Mouse (Mus musculus) heart, embryonic 10.5 days (tissue): ENCODE data around the gene Vwce. TPM values are rescaled to one million over a fixed set of nuclear protein-coding genes. Genes with fewer than 3 reads are reported as not detected.

ENCODE experiments used
- DNase-seq: peaks from one replicate; pipeline ENCODE4 v3.0.0-alpha.2; 2017; ENCODE audit warnings: low spot score
- H3K27ac ChIP-seq: fragments of 300-500 bp; sonication (generic); 2 replicates; pipeline ENCODE4 v1.5.1; 2016; ENCODE audit warnings: mild to moderate bottlenecking
- H3K27me3 ChIP-seq: fragments of 300-500 bp; sonication (generic); 2 replicates; pipeline ENCODE4 v1.6.1; 2016; ENCODE audit warnings: mild to moderate bottlenecking; ENCODE audit not compliant: poor library complexity, insufficient read depth, severe bottlenecking
- H3K36me3 ChIP-seq: fragments of 300-500 bp; sonication (generic); 2 replicates; pipeline ENCODE4 v1.6.1; 2016; ENCODE audit warnings: mild to moderate bottlenecking, moderate library complexity
- H3K4me1 ChIP-seq: fragments of 300-500 bp; sonication (generic); 2 replicates; pipeline ENCODE4 v1.6.1; 2016; ENCODE audit warnings: mild to moderate bottlenecking
- H3K4me3 ChIP-seq: fragments of 300-500 bp; sonication (generic); 2 replicates; pipeline ENCODE4 v1.5.1; 2016; ENCODE audit warnings: mild to moderate bottlenecking, moderate library complexity
- H3K9me3 ChIP-seq: fragments of 300-500 bp; sonication (generic); 2 replicates; pipeline ENCODE4 v1.6.1; 2016; ENCODE audit warnings: mild to moderate bottlenecking, moderate library complexity
- whole genome bisulfite sequencing: fragments of 180-500 bp; shearing (Covaris S2); methylation state at CpG from one replicate; pipeline ENCODE4 v1.1.7; 2016; 5-methylcytosine and 5-hydroxymethylcytosine counted together
- polyA plus RNA-seq: library from polyadenylated mRNA; unstranded; fragments of >200 nt; fragmentation: Nextera tagmentation; extraction: Ambion mirVana; gene quantifications from 2 replicates; pipeline ENCODE4 v1.2.1, GENCODE M21; 2016

Vwce gene
- polyA plus RNA-seq, 1 experiment from 2014 or later, result 3.0 TPM

- Histone ChIP-seq H3K4me1 (peaks cover 19% of the 10 kb centered on the region), H3K27ac (no peak overlapping the region), H3K4me3 (no peak overlapping the region), H3K27me3 (no peaks in the 10 kb centered on the region), H3K36me3 (peaks cover 40% of the 10 kb centered on the region), H3K9me3 (no peaks in the 10 kb centered on the region)
- DNase-seq, result no peak
- WGBS, result 76% methylated on average over 6 of the region's 6 CpGs
Observed at GRCm38 (mm10) chr19:10714168-10714567, 80.2 kb downstream of the Vwce start.

- Histone ChIP-seq H3K9me3 (no peaks in the 10 kb centered on the region), H3K4me3 (no peak overlapping the region), H3K4me1 (peaks cover 17% of the 10 kb centered on the region), H3K27ac (no peak overlapping the region; the same call in 1 of the 2 replicates), H3K36me3 (peaks cover 40% of the 10 kb centered on the region), H3K27me3 (no peaks in the 10 kb centered on the region)
- WGBS, result 47% methylated on average over 4 of the region's 4 CpGs
- DNase-seq, result no peak
Observed at GRCm38 (mm10) chr19:10714682-10715475, 80.9 kb downstream of the Vwce start.

- Histone ChIP-seq H3K4me1 (peaks cover 17% of the 10 kb centered on the region), H3K27ac (no peak overlapping the region), H3K4me3 (no peak overlapping the region), H3K36me3 (peaks cover 36% of the 10 kb centered on the region), H3K27me3 (no peaks in the 10 kb centered on the region), H3K9me3 (no peaks in the 10 kb centered on the region)
- WGBS, result 80% methylated on average over 6 of the region's 6 CpGs
- no peak for DNase-seq
Observed at GRCm38 (mm10) chr19:10715476-10715875, 81.5 kb downstream of the Vwce start.

Other genes with a start within 250 kb of the Vwce start
- 0.16 and 0.35 TPM in 2 replicates for gene Syt7, start 245.1 kb upstream of the Vwce start, polyA plus RNA-seq
- gene Lrrc10b, start 176.7 kb upstream of the Vwce start, polyA plus RNA-seq, result 0.06 and 0.18 TPM in 2 replicates
- gene Ppp1r32, start 151.3 kb upstream of the Vwce start, polyA plus RNA-seq, result not detected in 2 replicates
- gene Cpsf7, start 108.9 kb upstream of the Vwce start, polyA plus RNA-seq, result 38.4 and 40.5 TPM in 2 replicates
- 58.6 and 64.6 TPM in 2 replicates for gene Sdhaf2, start 108.1 kb upstream of the Vwce start, polyA plus RNA-seq
- gene Tmem216, start 78.0 kb upstream of the Vwce start, polyA plus RNA-seq, result 22.7 and 29.8 TPM in 2 replicates
- gene Cyb561a3, start 57.0 kb upstream of the Vwce start, polyA plus RNA-seq, result 13.0 and 13.7 TPM in 2 replicates
- 28.1 and 39.9 TPM in 2 replicates for gene Tmem138, start 56.9 kb upstream of the Vwce start, polyA plus RNA-seq
- gene Ddb1, start 28.9 kb upstream of the Vwce start, polyA plus RNA-seq, result 410 and 426 TPM in 2 replicates
- 15.2 and 17.3 TPM in 2 replicates for gene Tkfc, start 28.6 kb upstream of the Vwce start, polyA plus RNA-seq
- gene Pga5, start 43.9 kb downstream of the Vwce start, polyA plus RNA-seq, result not detected in 2 replicates
- gene Vps37c, start 54.5 kb downstream of the Vwce start, polyA plus RNA-seq, result 26.5 and 26.7 TPM in 2 replicates
- gene Cd5, start 104.8 kb downstream of the Vwce start, polyA plus RNA-seq, result 0.18 and 0.28 TPM in 2 replicates
- 0.06 TPM in 1 of 2 replicates, not detected in the other for gene Cd6, start 195.8 kb downstream of the Vwce start, polyA plus RNA-seq
- 0.16 and 0.22 TPM in 2 replicates for gene Slc15a3, start 205.5 kb downstream of the Vwce start, polyA plus RNA-seq
- 63.8 and 77.5 TPM in 2 replicates for gene Tmem132a, start 235.7 kb downstream of the Vwce start, polyA plus RNA-seq
- 67.8 and 68.2 TPM in 2 replicates for gene Tmem109, start 247.8 kb downstream of the Vwce start, polyA plus RNA-seq